Mouse (Mus musculus) intestine, embryonic 14.5 days (tissue): ENCODE results near the gene Cfap45. TPM values are rescaled to one million over a fixed set of nuclear protein-coding genes. Genes with fewer than 3 reads are reported as not detected.

Experiments
- ATAC-seq: fragments of 200-750 bp; cut with Nextera tagmentation; replicated peaks from 2 replicates; pipeline ENCODE4 v1.8.0; 2017; ENCODE audit warnings: low read depth, moderate number of reproducible peaks, moderate TSS enrichment, moderate library complexity; ENCODE audit not compliant: low FRiP score, low TSS enrichment
- DNase-seq: peaks from one replicate; pipeline ENCODE4 v3.0.0-alpha.2; 2018; ENCODE audit warnings: low spot score
- H3K27ac ChIP-seq: fragments of 300-500 bp; sonication (generic); 2 replicates; pipeline ENCODE4 v1.5.1; 2014; ENCODE audit warnings: low read depth, mild to moderate bottlenecking, control low read depth
- H3K27me3 ChIP-seq: fragments of 300-500 bp; sonication (generic); replicated peaks from 2 replicates; pipeline ENCODE4 v1.6.1; 2014; ENCODE audit warnings: low read length, control low read depth; ENCODE audit not compliant: control insufficient read depth, insufficient read depth
- H3K36me3 ChIP-seq: fragments of 300-500 bp; sonication (generic); 2 replicates; pipeline ENCODE4 v1.6.1; 2014; ENCODE audit warnings: low read length, control low read depth; ENCODE audit not compliant: control insufficient read depth, insufficient read depth
- H3K4me1 ChIP-seq: fragments of 300-500 bp; sonication (generic); replicated peaks from 2 replicates; pipeline ENCODE4 v1.6.1; 2014; ENCODE audit warnings: low read length, control low read depth, mixed read lengths; ENCODE audit not compliant: control insufficient read depth, insufficient read depth
- H3K4me2 ChIP-seq: fragments of 300-500 bp; sonication (generic); 2 replicates; pipeline ENCODE4 v1.6.1; 2014; ENCODE audit warnings: low read length
- H3K4me3 ChIP-seq: fragments of 300-500 bp; sonication (generic); 2 replicates; pipeline ENCODE4 v1.5.1; 2014; ENCODE audit warnings: low read depth, low read length, control low read depth, mixed read lengths
- H3K9ac ChIP-seq: fragments of 300-500 bp; sonication (generic); 2 replicates; pipeline ENCODE4 v1.6.1; 2014; ENCODE audit warnings: mild to moderate bottlenecking, low read length
- H3K9me3 ChIP-seq: fragments of 300-500 bp; sonication (generic); 2 replicates; pipeline ENCODE4 v1.6.1; 2016; ENCODE audit warnings: low read length, control low read depth; ENCODE audit not compliant: control insufficient read depth
- WGBS: fragments of 180-500 bp; shearing (Covaris S2); extraction: QIAGEN DNeasy Blood & Tissue Kit; methylation state at CpG from one replicate; pipeline ENCODE4 v1.1.7; 2014; 5-methylcytosine and 5-hydroxymethylcytosine counted together
- polyA plus RNA-seq: library from polyadenylated mRNA; unstranded; fragments of >200 nt; fragmentation: Nextera tagmentation; extraction: Ambion mirVana; gene quantifications from 2 replicates; pipeline ENCODE4 v1.2.1, GENCODE M21; 2014

The Cfap45 gene
- polyA plus RNA-seq, 1 experiment from 2014 or later, result 1.9 TPM

GRCm38 (mm10) chr1:172482518-172483360, 37.9 kb upstream of the Cfap45 start:
- H3K9ac ChIP-seq, result peak overlapping the region; percentile 51
- H3K4me3 ChIP-seq, result peak overlapping the region; percentile 66
- DNase-seq (no peak), ATAC-seq (no peak)
- peaks cover 27% of the 10 kb centered on the region for H3K36me3 ChIP-seq
- H3K4me1 ChIP-seq, result peaks cover 31% of the 10 kb centered on the region
- 0 out of 2 replicates have a peak overlapping the region, but pooled peaks have one; percentile 67 for H3K27ac ChIP-seq
- no peaks in the 10 kb centered on the region for H3K27me3 ChIP-seq
- H3K9me3 ChIP-seq, result no peaks in the 10 kb centered on the region
- 6% methylated on average over 12 of the region's 12 CpGs for WGBS
- peak overlapping the region; percentile 77 for H3K4me2 ChIP-seq

DNA sequence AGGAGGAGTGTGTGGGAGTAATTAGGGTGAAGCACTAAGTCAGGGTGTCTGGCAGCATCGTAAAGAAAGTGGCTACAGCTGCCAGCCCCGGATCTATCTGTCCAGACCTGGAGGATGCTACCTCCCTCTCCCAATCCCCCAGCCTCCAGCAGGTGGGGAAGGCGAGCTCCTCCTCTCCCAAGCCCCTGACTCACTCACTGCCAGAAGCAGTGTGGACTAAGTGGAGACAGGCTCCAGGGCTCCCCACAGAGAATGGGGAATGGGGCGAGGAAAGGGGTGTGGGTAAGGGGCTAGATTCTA, 37.3 kb upstream of the Cfap45 start:
- Histone ChIP-seq H3K27ac (no peak overlapping the region), H3K4me3 (peak overlapping the region; percentile 66), H3K9ac (0 out of 2 replicates have a peak overlapping the region, but pooled peaks have one; percentile 51), H3K4me1 (peaks cover 31% of the 10 kb centered on the region), H3K27me3 (no peaks in the 10 kb centered on the region), H3K4me2 (peak overlapping the region; percentile 77), H3K9me3 (no peaks in the 10 kb centered on the region), H3K36me3 (peaks cover 30% of the 10 kb centered on the region)
- WGBS, result 17% methylated on average over 4 of the region's 4 CpGs
- DNase-seq, result no peak
- ATAC-seq, result no peak

DNA sequence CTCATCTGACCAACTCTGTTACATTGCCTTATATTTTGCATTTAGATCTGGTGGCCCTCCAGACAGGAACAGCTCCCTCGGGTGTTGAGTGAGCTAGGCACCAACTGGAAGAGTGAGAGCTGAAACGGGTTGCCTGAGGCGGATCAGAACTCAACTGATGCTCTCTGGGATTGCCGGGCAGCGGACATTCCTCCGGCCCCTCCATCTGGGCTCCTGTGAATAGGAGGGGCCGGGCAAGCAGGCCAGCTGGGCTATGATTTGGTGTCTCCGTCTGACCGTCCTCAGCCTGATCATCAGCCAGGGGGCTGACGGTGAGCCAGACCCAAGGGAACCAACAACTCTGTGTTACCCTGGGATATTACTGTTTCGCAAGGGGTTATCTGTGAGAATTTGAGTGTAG, 36.4 kb upstream of the Cfap45 start:
- ATAC-seq, result no peak
- Histone ChIP-seq H3K36me3 (peaks cover 32% of the 10 kb centered on the region), H3K9me3 (no peaks in the 10 kb centered on the region), H3K4me3 (peak overlapping the region; percentile 6; the same call in 1 of the 2 replicates), H3K27ac (no peak overlapping the region), H3K9ac (no peak overlapping the region), H3K4me2 (peak overlapping the region; percentile 77), H3K27me3 (no peaks in the 10 kb centered on the region), H3K4me1 (peaks cover 31% of the 10 kb centered on the region)
- 53% methylated on average over 11 of the region's 11 CpGs for WGBS
- DNase-seq, result no peak

DNA sequence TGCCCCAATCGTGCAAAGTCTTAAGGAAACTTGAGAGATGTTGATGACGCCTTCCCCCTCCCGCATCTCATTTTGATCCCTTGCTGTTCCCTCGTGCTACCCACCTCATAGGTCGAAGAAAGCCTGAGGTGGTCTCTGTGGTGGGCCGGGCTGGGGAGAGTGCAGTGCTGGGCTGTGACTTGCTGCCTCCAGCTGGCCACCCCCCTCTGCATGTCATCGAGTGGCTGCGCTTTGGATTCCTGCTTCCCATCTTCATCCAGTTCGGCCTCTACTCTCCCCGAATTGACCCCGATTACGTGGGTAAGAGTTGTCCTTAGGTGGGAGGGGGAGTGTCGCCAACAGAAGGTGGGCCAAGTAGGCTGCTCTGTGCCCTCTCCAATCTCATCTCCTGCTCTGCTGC, 35.9 kb upstream of the Cfap45 start:
- Histone ChIP-seq H3K4me3 (0 out of 2 replicates have a peak overlapping the region, but pooled peaks have one; percentile 4), H3K27me3 (no peaks in the 10 kb centered on the region), H3K4me2 (peak overlapping the region; percentile 77; the same call in 1 of the 2 replicates), H3K4me1 (peaks cover 31% of the 10 kb centered on the region), H3K9me3 (no peaks in the 10 kb centered on the region), H3K36me3 (peaks cover 34% of the 10 kb centered on the region), H3K9ac (no peak overlapping the region), H3K27ac (no peak overlapping the region)
- DNase-seq, result no peak
- WGBS, result 63% methylated on average over 13 of the region's 13 CpGs
- ATAC-seq, result no peak

GRCm38 (mm10) chr1:172485821-172486220, 34.8 kb upstream of the Cfap45 start:
- H3K9ac ChIP-seq, result no peak overlapping the region
- 0 out of 2 replicates have a peak overlapping the region, but pooled peaks have one; percentile 9 for H3K4me2 ChIP-seq
- H3K36me3 ChIP-seq, result peaks cover 34% of the 10 kb centered on the region
- H3K27me3 ChIP-seq, result no peaks in the 10 kb centered on the region
- DNase-seq (no peak), ATAC-seq (no peak)
- H3K9me3 ChIP-seq, result no peaks in the 10 kb centered on the region
- no peak overlapping the region for H3K27ac ChIP-seq
- peaks cover 33% of the 10 kb centered on the region for H3K4me1 ChIP-seq
- H3K4me3 ChIP-seq, result no peak overlapping the region
- 48% methylated on average over 6 of the region's 6 CpGs for whole genome bisulfite sequencing

DNA sequence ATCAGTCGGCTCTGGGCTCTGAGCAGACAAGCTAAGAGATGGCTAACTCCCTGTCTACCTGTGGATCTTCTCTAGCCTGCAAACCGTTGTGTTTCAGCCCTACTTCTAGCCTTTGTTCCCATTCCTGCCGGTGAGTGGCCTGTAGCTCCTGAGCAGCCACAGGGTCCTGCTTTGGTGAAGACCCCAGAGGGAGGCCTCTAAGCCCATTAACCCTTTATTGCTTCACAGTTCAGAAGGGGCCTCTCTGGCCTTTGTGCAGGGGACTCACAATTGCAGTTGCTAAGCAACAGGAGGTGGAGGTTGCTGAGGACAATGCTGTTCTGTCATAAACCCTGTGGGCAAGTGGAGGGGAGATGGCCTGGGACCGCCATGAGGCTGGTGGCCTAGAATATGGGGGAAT, 34.4 kb upstream of the Cfap45 start:
- WGBS, result 29% methylated on average over 4 of the region's 4 CpGs
- Histone ChIP-seq H3K27ac (no peak overlapping the region), H3K36me3 (peaks cover 38% of the 10 kb centered on the region), H3K4me1 (peaks cover 30% of the 10 kb centered on the region), H3K4me3 (no peak overlapping the region), H3K4me2 (peak overlapping the region; percentile 9; the same call in 1 of the 2 replicates), H3K9ac (no peak overlapping the region), H3K27me3 (no peaks in the 10 kb centered on the region), H3K9me3 (no peaks in the 10 kb centered on the region)
- DNase-seq, result no peak
- no peak for ATAC-seq

DNA sequence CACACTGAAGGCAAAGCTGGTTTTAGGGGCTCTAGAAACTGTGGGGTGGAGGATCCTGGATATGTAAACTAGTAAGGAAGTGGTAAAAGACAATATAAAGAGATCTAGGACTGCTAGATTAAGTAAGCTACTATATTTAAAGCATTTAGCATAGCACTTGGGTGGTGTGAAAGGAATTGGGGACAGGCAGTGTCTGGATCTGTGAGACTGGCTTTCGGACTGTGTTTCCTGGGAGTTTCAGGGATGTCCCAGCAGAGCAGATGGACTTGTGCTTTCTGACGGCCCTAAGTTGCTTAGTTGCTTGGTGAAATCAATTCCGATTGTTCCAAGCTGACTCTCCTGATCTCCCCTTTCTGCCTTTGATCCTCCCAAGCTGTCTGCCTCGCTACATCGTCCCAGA, 34.0 kb upstream of the Cfap45 start:
- no peaks in the 10 kb centered on the region for H3K9me3 ChIP-seq
- H3K27me3 ChIP-seq, result no peaks in the 10 kb centered on the region
- H3K4me1 ChIP-seq, result peaks cover 30% of the 10 kb centered on the region
- no peak for ATAC-seq
- H3K27ac ChIP-seq, result no peak overlapping the region
- H3K36me3 ChIP-seq, result peaks cover 42% of the 10 kb centered on the region
- H3K4me2 ChIP-seq, result no peak overlapping the region
- 77% methylated on average over 5 of the region's 5 CpGs for WGBS
- no peak overlapping the region for H3K4me3 ChIP-seq
- no peak overlapping the region for H3K9ac ChIP-seq
- no peak for DNase-seq

DNA sequence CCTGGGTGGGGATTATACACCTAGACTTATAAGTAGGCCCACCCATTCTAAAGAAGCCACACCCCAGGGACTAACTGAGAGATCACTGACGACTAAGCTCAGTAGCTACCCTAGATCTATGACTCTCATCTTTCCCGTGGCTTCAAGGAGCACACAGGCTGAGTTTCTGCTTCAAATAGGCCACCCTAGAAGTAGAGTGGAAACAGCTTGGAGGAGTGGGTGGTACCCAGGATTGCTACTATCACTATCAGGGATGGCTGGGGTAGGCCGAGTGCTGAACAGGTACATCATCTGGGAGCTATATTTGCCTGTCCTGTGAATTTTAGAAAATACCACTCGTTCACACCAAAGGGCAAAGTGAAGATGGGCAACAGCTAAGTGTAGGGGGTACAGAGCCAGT, 32.7 kb upstream of the Cfap45 start:
- H3K9ac ChIP-seq, result no peak overlapping the region
- peaks cover 30% of the 10 kb centered on the region for H3K4me1 ChIP-seq
- H3K27ac ChIP-seq, result no peak overlapping the region

GRCm38 (mm10) chr1:172488831-172489230, 31.8 kb upstream of the Cfap45 start:
- ATAC-seq (no peak), DNase-seq (no peak)
- 75% methylated on average over 7 of the region's 7 CpGs for WGBS
- peaks cover 54% of the 10 kb centered on the region for H3K36me3 ChIP-seq
- no peaks in the 10 kb centered on the region for H3K9me3 ChIP-seq
- H3K27ac ChIP-seq, result no peak overlapping the region
- H3K27me3 ChIP-seq, result no peaks in the 10 kb centered on the region
- H3K4me3 ChIP-seq, result no peak overlapping the region
- no peak overlapping the region for H3K4me2 ChIP-seq
- peaks cover 30% of the 10 kb centered on the region for H3K4me1 ChIP-seq
- no peak overlapping the region for H3K9ac ChIP-seq

More for the DNA sequence above, 32.7 kb upstream of the Cfap45 start:
- no peak overlapping the region for H3K4me3 ChIP-seq
- H3K4me2 ChIP-seq, result 0 out of 2 replicates have a peak overlapping the region, but pooled peaks have one; percentile 2
- H3K27me3 ChIP-seq, result no peaks in the 10 kb centered on the region
- WGBS, result 62% methylated on average over 4 of the region's 4 CpGs
- H3K9me3 ChIP-seq, result no peaks in the 10 kb centered on the region
- no peak for DNase-seq
- H3K36me3 ChIP-seq, result peaks cover 50% of the 10 kb centered on the region
- no peak for ATAC-seq
